Mouse (Mus musculus): Measurements from ENCODE around the gene Itgb2l. TPM values are rescaled to one million over a fixed set of nuclear protein-coding genes. Genes with fewer than 3 reads are reported as not detected.

Itgb2l gene
- polyA plus RNA-seq, 1 experiment, result 1.5 TPM

- Histone ChIP-seq H3K36me3 (ENCODE audit: control insufficient read depth, insufficient read depth, low read length) (no peaks in the 10 kb centered on the region), H3K27me3 (ENCODE audit: control insufficient read depth, insufficient read depth, low read length) (no peaks in the 10 kb centered on the region), H3K27ac (ENCODE audit: insufficient read depth, low read length) (no peak overlapping the region), H3K4me3 (ENCODE audit: extremely low read depth, insufficient read depth, insufficient read length) (no peak overlapping the region), H3K4me1 (ENCODE audit: control insufficient read depth, insufficient read depth, insufficient read length) (no peaks in the 10 kb centered on the region)
- TF ChIP-seq CTCF (IDR thresholded peaks at IDR 0.05; ENCODE audit: extremely low read depth, insufficient read depth, insufficient read length, insufficient replicate concordance) (no peak), POLR2A (IDR thresholded peaks at IDR 0.05; ENCODE audit: low read depth, low read length) (no peak)
- no peak for DNase-seq (ENCODE audit: low read depth in 1 of 2, low spot score in 2 of 2)
- 85% methylated on average over 3 of the region's 3 CpGs for WGBS
These were observed 9.2 kb downstream of the Itgb2l start for GRCm38 (mm10) chr16:96434024-96434785.

GRCm38 (mm10) chr16:96433266-96433665 lies 10.2 kb downstream of the Itgb2l start:
- Histone ChIP-seq H3K4me3 (ENCODE audit: extremely low read depth, insufficient read depth, insufficient read length) (no peak overlapping the region), H3K4me1 (ENCODE audit: control insufficient read depth, insufficient read depth, insufficient read length) (no peaks in the 10 kb centered on the region), H3K27me3 (ENCODE audit: control insufficient read depth, insufficient read depth, low read length) (no peaks in the 10 kb centered on the region), H3K36me3 (ENCODE audit: control insufficient read depth, insufficient read depth, low read length) (no peaks in the 10 kb centered on the region), H3K27ac (ENCODE audit: insufficient read depth, low read length) (no peak overlapping the region)
- WGBS, result 84% methylated on average over 10 of the region's 10 CpGs
- DNase-seq (ENCODE audit: low read depth in 1 of 2, low spot score in 2 of 2), result no peak
- TF ChIP-seq POLR2A (IDR thresholded peaks at IDR 0.05; ENCODE audit: low read depth, low read length) (no peak), CTCF (IDR thresholded peaks at IDR 0.05; ENCODE audit: extremely low read depth, insufficient read depth, insufficient read length, insufficient replicate concordance) (no peak)

- 56% methylated on average over 3 of the region's 3 CpGs for WGBS
- H3K4me1 ChIP-seq (ENCODE audit: control insufficient read depth, insufficient read depth, insufficient read length), result no peaks in the 10 kb centered on the region
- DNase-seq (ENCODE audit: low read depth in 1 of 2, low spot score in 2 of 2), result no peak
- TF ChIP-seq POLR2A (IDR thresholded peaks at IDR 0.05; ENCODE audit: low read depth, low read length) (no peak), CTCF (IDR thresholded peaks at IDR 0.05; ENCODE audit: extremely low read depth, insufficient read depth, insufficient read length, insufficient replicate concordance) (no peak)
- no peak overlapping the region for H3K27ac ChIP-seq (ENCODE audit: insufficient read depth, low read length)
- H3K27me3 ChIP-seq (ENCODE audit: control insufficient read depth, insufficient read depth, low read length), result no peaks in the 10 kb centered on the region
- H3K4me3 ChIP-seq (ENCODE audit: extremely low read depth, insufficient read depth, insufficient read length), result no peak overlapping the region
- H3K36me3 ChIP-seq (ENCODE audit: control insufficient read depth, insufficient read depth, low read length), result no peaks in the 10 kb centered on the region
These were observed 14.4 kb downstream of the Itgb2l start for GRCm38 (mm10) chr16:96429046-96429445.

GRCm38 (mm10) chr16:96426671-96427070 lies 16.7 kb downstream of the Itgb2l start:
- no peak overlapping the region for H3K27ac ChIP-seq (ENCODE audit: insufficient read depth, low read length)
- DNase-seq (ENCODE audit: low read depth in 1 of 2, low spot score in 2 of 2), result no peak
- 83% methylated on average over 7 of the region's 7 CpGs for WGBS
- TF ChIP-seq CTCF (IDR thresholded peaks at IDR 0.05; ENCODE audit: extremely low read depth, insufficient read depth, insufficient read length, insufficient replicate concordance) (no peak), POLR2A (IDR thresholded peaks at IDR 0.05; ENCODE audit: low read depth, low read length) (no peak)
- H3K36me3 ChIP-seq (ENCODE audit: control insufficient read depth, insufficient read depth, low read length), result no peaks in the 10 kb centered on the region
- H3K27me3 ChIP-seq (ENCODE audit: control insufficient read depth, insufficient read depth, low read length), result no peaks in the 10 kb centered on the region
- no peak overlapping the region for H3K4me3 ChIP-seq (ENCODE audit: extremely low read depth, insufficient read depth, insufficient read length)
- no peaks in the 10 kb centered on the region for H3K4me1 ChIP-seq (ENCODE audit: control insufficient read depth, insufficient read depth, insufficient read length)

GRCm38 (mm10) chr16:96425044-96425443 lies 18.4 kb downstream of the Itgb2l start:
- 79% methylated on average over 2 of the region's 2 CpGs for WGBS
- H3K27ac ChIP-seq (ENCODE audit: insufficient read depth, low read length), result no peak overlapping the region
- no peak overlapping the region for H3K4me3 ChIP-seq (ENCODE audit: extremely low read depth, insufficient read depth, insufficient read length)
- no peaks in the 10 kb centered on the region for H3K36me3 ChIP-seq (ENCODE audit: control insufficient read depth, insufficient read depth, low read length)
- DNase-seq (ENCODE audit: low read depth in 1 of 2, low spot score in 2 of 2), result no peak
- H3K27me3 ChIP-seq (ENCODE audit: control insufficient read depth, insufficient read depth, low read length), result no peaks in the 10 kb centered on the region
- no peaks in the 10 kb centered on the region for H3K4me1 ChIP-seq (ENCODE audit: control insufficient read depth, insufficient read depth, insufficient read length)
- TF ChIP-seq CTCF (IDR thresholded peaks at IDR 0.05; ENCODE audit: extremely low read depth, insufficient read depth, insufficient read length, insufficient replicate concordance) (no peak), POLR2A (IDR thresholded peaks at IDR 0.05; ENCODE audit: low read depth, low read length) (no peak)

- Histone ChIP-seq H3K27me3 (ENCODE audit: control insufficient read depth, insufficient read depth, low read length) (no peaks in the 10 kb centered on the region), H3K27ac (ENCODE audit: insufficient read depth, low read length) (no peak overlapping the region), H3K4me1 (ENCODE audit: control insufficient read depth, insufficient read depth, insufficient read length) (no peaks in the 10 kb centered on the region), H3K4me3 (ENCODE audit: extremely low read depth, insufficient read depth, insufficient read length) (no peak overlapping the region), H3K36me3 (ENCODE audit: control insufficient read depth, insufficient read depth, low read length) (no peaks in the 10 kb centered on the region)
- whole genome bisulfite sequencing, result 62% methylated on average over 4 of the region's 4 CpGs
- no peak for DNase-seq (ENCODE audit: low read depth in 1 of 2, low spot score in 2 of 2)
- TF ChIP-seq CTCF (IDR thresholded peaks at IDR 0.05; ENCODE audit: extremely low read depth, insufficient read depth, insufficient read length, insufficient replicate concordance), result no peak
- TF ChIP-seq POLR2A (IDR thresholded peaks at IDR 0.05; ENCODE audit: low read depth, low read length), result no peak
These were observed 35.4 kb downstream of the Itgb2l start for GRCm38 (mm10) chr16:96408064-96408465.

- no peak overlapping the region for H3K4me3 ChIP-seq (ENCODE audit: extremely low read depth, insufficient read depth, insufficient read length)
- no peaks in the 10 kb centered on the region for H3K4me1 ChIP-seq (ENCODE audit: control insufficient read depth, insufficient read depth, insufficient read length)
- H3K27ac ChIP-seq (ENCODE audit: insufficient read depth, low read length), result no peak overlapping the region
- no peaks in the 10 kb centered on the region for H3K36me3 ChIP-seq (ENCODE audit: control insufficient read depth, insufficient read depth, low read length)
- 19% methylated on average over 4 of the region's 4 CpGs for WGBS
- TF ChIP-seq CTCF (IDR thresholded peaks at IDR 0.05; ENCODE audit: extremely low read depth, insufficient read depth, insufficient read length, insufficient replicate concordance) (no peak), POLR2A (IDR thresholded peaks at IDR 0.05; ENCODE audit: low read depth, low read length) (no peak)
- H3K27me3 ChIP-seq (ENCODE audit: control insufficient read depth, insufficient read depth, low read length), result no peaks in the 10 kb centered on the region
- DNase-seq (ENCODE audit: low read depth in 1 of 2, low spot score in 2 of 2), result no peak
These were observed 37.1 kb downstream of the Itgb2l start for GRCm38 (mm10) chr16:96406312-96406711.

All from spleen, adult 2 months (tissue).